Mouse (Mus musculus) c-Kit-positive CD71-negative TER-119-negative erythroid progenitor cells, embryonic 14.5 days (primary cell): ENCODE measurements at regions not wholly inside any gene's neighbourhood (a gene's known extent, or its start where the extent isn't known, plus 50 kb on each side); places are given as distances from the start of the nearest gene placed in this dataset.

Source experiments
- DNase-seq: peaks from one replicate; pipeline ENCODE4 v3.0.0-alpha.2; 2013; ENCODE audit warnings: low read depth

GRCm38 (mm10) chr12:109952933-109953332 is 325.9 kb upstream of the Dio3 start:
- no peak for DNase-seq

GRCm38 (mm10) chr12:109957305-109957704 is 321.6 kb upstream of the Dio3 start:
- no peak for DNase-seq

- peak; percentile 38 for DNase-seq
These were observed 320.3 kb upstream of the Dio3 start for GRCm38 (mm10) chr12:109958357-109959085.

DNA sequence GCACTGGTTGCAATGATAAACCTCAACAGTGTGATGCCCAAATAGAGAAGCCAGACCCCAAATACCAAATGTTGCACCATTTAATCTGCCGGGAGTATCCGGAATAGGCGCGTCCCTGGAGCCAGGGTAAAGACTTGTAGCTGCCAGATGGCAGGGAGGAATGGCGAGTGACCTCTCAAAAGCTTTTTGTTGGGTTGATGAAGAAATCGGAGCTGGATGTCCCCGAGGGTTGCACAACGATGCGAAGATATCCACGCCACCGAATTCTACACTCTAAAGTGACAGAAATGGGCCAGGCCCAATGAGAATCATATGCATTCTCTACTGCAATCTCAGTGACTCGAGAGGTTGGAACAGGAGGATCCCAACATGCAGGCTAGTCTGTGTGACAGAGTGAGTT is 312.1 kb upstream of the Dio3 start:
- DNase-seq = no peak

DNA sequence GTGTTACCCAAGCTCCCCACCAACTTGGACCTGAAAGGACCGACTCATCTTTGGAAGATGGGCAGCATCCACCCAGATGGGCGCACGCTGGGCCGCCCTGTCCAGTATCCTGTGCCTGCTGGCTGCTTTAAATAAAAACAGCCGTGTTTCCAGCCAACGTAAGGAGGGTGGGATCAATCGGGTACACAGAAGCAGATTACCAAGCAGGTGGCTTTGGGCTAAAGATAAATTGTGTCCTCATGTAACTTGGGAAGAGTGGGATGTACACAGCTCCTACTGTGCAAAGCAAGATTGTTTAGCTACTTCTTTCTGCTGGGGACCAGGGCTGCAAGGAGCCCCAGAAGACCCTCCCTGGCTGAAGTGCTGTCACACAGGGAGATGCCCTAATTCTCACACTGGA is 310.6 kb upstream of the Dio3 start:
- DNase-seq = no peak

- DNase-seq = peak; percentile 13
These were observed 307.4 kb upstream of the Dio3 start for GRCm38 (mm10) chr12:109971508-109971907.

- DNase-seq = peak; percentile 10
These were observed 306.4 kb upstream of the Dio3 start for GRCm38 (mm10) chr12:109972366-109973015.

DNA sequence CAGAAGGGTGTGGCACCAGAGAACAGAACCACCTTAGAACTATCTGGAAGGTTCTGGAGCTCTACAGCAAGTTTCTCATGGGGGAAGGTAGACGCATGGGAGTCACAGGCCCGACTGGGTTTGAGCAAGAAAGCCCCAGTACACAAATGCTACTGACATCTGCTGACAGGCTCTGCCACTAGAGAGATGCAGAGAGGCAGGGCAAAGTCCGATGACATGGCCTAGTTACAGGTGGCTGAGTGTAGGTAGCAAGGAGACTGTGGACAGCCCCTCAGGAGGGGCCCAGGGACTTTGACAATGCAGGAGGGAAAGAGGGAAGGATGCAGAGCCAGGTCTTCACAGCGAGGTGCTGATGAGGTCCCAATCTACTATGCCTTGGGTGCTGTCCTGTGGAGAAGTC is 305.3 kb upstream of the Dio3 start:
- DNase-seq = no peak

GRCm38 (mm10) chr12:109975176-109975972 is 303.5 kb upstream of the Dio3 start:
- DNase-seq = no peak

DNA sequence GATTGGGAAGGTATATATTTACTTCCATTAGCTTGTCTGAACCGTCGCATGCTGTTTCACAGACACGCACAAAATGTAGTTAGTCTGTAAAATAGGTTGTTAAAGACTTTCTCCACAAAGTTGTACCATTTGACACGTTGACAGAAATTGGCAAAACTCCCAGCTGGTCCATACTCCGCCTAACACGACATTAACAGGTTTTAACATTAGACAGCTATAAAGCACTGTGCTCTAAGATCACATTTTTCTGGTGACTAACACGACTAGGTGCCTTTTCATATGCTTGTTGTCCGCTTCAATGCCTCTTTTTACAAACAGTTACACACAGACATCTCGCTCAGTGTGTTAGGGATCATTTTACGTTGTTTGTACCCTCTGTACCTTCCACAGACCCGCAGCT is 294.2 kb upstream of the Dio3 start:
- DNase-seq = no peak

DNA sequence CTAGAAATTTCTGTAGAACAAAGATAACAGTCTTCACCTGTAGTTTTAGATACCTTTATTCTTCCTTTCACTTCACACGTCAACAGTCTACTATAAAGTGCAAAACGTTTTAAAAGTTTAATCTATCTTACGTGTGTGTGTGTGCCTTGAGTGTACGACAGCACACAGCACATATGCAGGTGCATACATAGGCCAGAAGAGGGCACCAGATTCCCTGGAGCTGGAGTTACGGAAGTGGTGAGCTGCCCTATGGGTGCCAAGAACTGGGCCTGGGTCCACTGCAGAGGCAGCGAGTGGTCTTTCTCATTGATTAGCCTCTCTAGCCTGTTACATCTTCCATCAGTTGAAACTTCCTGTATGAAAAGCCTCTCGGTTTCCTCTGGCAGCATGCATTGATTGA is 285.5 kb upstream of the Dio3 start:
- DNase-seq = no peak

DNA sequence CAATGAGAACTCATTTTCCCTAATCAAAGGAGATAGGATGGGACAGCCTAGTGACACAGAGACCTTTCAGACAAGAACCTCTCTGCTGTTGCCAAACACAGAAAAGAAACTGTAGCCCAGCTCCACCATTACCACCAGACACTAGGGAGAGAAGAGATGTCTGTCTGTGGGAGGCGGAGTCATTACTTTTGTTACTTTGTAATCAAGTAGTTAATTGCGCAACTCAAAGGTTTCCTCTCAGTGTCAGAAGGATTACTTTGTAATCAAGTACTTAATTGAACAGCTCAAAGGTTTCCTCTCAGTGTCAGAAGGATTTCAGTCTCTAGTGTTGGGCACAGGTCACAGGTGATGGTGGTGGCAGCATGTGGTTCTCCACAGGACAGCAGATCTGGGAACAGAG is 276.2 kb upstream of the Dio3 start:
- DNase-seq = no peak

GRCm38 (mm10) chr12:110009136-110009535 is 269.7 kb upstream of the Dio3 start:
- no peak for DNase-seq

DNA sequence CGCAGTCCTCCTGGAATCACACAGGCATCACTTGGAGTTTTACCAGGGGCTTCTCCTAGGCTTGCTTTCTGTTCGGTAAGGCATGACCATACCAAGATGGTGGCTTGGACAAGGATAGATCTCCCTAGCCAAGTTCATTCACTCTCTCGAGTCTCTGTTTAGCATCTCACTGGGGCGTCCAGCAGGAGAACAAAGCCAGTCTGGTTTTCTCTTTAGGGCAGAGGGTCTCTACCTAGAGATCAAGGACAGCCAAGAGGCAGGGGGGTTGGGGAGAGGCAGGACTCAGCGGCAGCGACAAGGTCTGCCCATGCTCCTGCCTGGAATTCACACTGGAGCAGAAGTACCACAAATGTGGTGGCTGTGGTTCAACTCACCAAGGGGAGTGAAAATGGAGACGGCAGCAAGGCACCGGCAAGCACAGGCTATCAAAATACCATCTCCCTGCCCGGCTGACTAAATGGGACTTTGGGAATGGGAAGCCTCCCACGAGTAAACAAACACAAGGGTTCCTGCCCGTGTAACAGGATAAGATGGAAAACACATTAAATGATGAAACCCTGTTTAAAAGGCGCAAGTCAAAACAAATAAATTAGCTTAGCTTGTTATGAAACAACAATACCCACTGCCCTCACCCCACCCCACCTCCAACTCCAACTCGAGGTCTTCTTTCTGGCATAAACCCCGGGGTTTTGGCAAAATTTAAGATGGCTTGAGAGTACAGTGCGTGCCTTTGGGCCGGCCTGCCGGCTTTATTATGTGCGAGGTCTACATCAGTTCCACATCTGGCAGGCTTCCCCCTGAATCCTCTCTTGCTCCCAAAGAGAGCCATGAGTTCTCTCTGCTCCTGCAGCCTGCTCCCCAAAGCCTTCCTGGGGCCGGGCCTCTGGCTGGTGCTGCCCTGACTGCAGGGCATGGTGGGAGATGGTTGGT is 258.1 kb upstream of the Dio3 start:
- no peak for DNase-seq

DNA sequence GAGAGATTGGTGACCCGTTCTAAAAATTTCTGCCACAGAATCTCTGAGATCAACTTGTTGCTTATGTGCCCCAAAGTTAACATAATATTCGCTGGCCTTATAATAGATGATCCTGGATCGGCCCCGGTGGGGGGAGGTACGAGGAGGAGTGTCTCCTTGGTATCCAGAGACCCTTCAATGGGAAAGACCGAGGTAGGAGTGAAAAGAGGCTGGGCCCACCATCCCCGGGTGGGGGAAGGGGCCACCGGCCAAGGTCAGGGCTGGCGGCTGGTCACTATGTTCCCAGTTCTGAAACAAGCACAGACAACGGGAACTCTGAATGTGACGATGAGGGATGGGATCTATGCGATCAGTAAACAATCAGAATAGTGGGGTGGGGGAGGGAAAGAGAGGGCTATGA is 257.2 kb upstream of the Dio3 start:
- no peak for DNase-seq

DNA sequence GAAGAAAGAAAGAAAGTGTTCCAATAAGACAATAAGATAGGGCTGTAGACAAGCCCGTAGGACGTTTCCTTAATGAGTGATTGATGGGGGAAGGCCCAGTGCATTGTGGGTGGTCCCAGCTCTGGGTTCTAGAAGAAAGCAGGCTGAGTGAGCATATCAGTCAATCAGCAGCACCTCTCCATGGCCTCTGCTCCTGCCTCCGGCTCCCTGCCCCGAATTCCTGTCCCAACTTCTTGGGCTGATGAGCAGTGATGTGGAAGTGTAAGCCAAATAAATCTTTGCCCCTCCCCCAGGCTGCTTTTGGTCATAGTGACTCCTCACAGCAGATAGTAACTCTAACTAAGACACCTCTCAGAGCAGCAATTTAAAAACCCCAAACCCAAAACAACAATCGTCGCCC is 256.2 kb upstream of the Dio3 start:
- DNase-seq = no peak

DNA sequence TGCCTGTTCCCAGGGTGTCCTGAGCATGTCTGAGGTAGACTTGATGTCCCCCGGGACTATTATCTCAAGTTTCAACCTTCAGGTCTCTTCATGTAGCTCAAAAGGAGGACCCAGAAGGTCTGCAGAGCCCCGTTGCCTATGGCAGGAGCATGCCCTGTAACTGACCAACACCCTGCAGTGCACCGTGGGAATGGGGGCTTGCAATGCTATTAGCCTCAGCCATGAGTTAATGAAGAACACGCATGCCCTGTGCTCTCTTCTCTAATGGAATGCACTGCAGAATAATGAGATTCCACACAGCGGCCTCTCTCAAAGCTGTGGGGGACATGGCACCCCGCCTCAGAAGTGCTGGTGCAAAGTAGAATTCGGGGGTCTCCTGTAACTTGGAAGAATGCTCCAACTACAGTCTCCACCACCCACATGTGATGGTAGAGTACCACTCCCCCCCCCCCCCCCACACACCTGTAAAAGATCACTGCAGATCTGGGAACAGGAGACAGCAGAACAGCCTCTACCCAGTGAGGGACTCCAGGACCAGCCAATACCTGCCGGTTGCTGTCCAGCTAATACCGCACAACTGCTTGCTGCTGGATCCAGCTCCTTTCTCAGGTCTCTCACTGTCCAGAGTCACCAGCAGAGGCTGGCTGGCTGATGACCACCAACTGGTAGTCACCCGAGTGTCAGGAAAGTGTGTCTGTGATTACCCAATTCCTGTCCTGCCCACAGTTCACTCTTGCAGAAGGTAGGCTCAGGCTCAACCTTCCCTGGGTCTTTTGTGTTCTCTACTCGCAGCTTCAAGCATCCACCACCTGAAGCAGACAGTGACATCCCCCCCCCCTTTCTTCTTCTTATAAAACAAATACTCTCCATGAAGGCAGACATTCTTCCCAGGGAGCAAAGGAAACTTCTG is 255.4 kb upstream of the Dio3 start:
- DNase-seq = no peak

GRCm38 (mm10) chr12:110024295-110024694 is 254.6 kb upstream of the Dio3 start:
- DNase-seq = no peak

DNA sequence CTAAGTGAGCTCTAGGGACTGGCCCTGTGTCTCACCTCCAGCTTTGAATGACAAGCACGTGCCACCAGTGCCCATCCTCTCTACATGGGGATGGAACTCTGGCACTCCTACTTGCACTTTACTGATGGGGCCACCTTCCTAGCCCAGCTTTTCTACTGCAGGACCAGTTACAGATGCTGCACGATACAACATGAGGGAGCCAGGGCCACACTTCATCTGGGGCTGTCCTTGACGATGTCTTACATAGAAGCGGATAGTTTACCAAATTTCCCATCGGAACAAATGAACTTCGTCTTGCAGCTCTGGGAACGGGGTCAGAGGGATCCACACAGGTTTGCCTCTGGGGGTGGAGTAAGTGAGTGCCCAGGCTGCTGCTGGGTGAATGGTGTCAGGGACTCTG is 253.7 kb upstream of the Dio3 start:
- DNase-seq = no peak

GRCm38 (mm10) chr12:110026033-110026750 is 252.7 kb upstream of the Dio3 start:
- no peak for DNase-seq
